Mouse (Mus musculus): ENCODE results near the gene Abcb9.

Gene Abcb9

DNA sequence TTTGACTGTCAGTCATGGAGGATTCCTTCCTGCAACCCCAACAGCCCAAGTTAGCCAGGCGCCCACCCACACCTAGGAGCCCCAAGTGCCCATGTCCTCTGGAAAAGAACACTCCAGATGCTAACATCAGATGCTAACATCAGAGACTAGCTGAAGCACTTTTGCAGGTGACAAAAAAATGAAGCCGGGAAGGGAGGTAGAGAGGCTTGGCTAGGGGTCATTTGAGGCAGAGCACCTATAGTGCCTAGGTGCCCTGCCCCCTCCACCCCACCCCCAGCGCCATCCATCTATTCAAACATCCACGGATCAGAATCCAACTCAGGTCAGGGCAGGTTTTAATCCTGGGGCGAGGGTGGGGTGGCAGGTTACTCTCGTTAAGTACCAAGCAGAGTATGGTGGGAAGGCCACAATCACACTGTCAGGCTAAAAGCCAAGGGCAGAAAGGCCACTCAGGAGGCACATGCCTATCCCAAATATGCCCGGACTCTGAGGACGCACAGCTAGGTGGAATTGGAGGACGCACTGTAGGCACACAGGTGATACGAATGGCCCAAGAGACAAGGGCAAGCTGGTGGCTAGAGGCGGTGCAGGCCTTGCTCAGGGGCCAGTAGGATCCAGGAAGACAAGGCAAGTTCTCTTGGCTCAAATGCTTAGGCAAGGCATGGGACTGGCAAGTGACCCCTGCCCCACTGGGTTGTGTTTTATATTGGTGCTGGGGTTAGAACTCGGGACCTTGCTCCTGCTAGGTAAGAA is 1.6 kb downstream of the Abcb9 start:
- DNase-seq (ENCODE audit: low spot score), result peak; percentile 43

DNA sequence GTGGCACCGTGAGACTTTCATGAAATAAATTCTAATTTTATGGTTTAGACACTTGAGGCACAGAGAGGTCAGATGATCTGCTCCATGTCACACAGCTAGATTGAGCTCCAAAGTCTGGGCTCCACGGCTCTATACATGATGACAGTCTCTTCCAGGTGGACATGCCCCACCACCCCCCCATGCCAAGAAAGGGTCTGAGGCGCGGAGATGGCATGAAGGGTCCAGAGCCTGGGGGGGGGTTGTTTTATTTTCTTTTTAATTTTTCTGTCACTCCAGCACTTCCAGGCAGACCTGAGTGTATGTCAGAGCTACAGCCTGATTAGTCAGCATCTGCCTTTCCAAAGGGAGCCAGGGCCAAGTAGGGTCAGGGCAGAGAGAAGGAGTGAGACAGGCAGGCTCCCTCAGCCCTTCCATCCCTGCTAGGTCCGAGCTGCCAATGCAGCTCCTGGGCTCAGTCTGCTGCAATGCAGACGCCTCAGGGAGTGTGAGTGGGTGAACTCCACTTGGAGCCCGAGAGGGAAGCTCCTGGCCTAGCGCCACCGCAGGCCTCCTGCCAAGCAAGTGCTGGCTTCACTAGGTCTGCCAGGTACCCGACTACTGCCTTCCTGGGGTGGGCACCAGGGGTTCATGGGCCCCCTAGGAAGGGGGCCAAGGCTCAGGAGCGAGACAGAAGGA is 2.3 kb downstream of the Abcb9 start:
- peak; percentile 86 for DNase-seq (ENCODE audit: low spot score)

DNA sequence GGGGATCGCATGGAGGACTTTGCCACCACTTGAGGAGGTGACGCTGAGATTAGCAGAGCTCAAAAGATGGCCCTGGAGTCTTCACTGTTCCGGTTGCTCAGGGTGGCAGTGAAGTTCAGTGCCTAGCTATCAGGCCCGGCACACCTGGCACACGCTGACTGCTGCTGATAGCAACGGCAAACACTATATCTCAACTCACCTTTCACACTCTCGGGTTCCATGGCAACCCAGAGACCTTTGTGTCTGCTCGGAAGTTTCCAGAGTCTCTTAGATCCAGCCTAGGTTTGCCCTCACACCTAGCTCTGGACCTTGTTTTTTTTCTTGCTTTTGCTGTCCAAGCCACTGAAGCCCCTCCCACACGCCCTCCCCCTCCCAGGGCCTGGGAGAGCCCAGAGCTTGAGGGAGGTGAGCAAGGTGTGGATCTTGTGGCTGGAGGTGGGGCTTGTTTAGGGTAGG is 3.6 kb downstream of the Abcb9 start:
- DNase-seq (ENCODE audit: low spot score), result no peak

DNA sequence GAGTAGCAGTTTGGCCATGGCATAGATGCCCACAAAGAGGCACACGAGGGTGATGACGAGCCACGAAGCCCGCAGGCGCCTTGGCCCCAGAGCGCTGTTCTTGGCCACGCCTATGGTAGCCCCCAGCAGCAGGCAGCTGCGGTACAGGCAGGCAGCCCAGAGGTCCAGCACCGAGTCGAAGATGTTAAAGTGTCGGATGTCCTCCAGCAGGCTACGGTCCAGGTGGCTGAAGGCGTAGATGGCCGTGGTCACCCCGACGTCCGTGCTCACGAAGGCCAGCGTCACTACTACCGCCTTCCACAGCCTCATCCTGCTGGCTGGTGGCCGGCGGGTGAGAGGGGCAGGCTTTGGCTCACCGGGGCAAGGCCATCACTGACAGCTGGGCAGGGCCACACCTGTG is 5.7 kb downstream of the Abcb9 start:
- no peak for DNase-seq (ENCODE audit: low spot score)

DNA sequence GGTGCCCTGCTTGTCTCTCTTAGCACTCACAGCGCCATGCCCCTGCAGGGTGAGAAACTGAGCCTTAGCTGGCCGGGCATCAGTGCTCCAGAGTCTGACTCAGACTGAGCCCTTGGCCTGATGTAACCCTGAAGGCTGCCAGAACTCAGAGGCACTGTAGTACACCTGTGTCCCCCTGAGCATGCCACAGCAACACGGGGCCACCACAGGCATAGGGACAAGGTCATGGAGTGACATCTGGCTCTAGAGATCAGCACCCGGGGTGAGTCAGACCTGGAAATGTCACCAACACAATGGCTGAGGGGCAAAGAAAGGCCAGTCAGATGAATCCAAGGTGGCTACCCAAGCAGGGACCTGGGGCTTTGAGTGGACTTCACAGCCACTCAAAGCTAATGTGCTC is 8.7 kb downstream of the Abcb9 start:
- no peak for DNase-seq (ENCODE audit: low spot score)

DNA sequence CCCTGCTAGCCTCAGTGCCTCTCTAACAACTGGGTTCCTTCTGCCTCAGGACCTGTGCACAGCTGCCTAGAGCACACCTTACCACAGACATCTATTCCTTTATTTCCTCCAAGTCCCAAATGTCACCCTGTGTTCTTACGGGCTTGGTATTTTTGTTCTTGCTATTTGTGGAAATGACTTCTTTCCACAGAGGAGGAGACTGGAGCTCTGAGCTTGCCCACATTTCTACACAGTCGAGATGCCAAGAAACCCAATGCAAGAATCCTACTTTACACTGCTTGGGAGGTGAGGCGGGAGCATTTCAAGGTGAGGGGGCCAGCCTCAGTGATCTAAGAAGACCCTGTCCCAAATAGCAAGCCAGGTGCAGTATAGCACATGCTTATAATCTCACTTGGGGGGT is 10.1 kb downstream of the Abcb9 start:
- no peak for DNase-seq (ENCODE audit: low spot score)

DNA sequence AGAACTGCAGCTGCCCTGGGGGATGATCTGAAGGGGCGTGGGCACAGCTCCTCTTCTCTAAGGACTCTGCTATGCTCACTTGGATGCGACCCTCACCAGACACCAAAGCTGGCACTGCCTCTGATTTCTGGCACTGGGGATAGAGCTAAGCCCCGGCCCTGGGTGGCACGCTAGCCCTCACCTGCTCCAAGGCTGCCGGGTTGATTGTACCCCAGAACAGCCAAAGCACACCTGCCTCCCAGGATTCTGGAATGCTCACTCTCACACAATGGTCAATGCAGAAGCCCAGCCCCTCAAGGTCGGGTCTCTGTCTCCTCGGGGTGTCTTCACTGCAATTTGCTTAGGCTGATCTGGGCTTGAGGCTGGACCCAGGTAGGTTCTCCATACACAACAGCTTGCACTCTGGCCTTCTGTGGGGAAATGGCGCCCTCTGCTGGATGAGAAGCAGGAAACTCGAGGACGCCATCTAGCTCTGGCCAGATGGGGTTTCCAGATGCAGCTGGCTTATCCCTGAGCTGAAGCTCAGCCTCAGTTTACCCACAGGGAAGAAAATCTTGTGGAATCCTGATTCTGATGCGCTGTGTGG is 10.9 kb downstream of the Abcb9 start:
- peak; percentile 91 for DNase-seq (ENCODE audit: low spot score)

DNA sequence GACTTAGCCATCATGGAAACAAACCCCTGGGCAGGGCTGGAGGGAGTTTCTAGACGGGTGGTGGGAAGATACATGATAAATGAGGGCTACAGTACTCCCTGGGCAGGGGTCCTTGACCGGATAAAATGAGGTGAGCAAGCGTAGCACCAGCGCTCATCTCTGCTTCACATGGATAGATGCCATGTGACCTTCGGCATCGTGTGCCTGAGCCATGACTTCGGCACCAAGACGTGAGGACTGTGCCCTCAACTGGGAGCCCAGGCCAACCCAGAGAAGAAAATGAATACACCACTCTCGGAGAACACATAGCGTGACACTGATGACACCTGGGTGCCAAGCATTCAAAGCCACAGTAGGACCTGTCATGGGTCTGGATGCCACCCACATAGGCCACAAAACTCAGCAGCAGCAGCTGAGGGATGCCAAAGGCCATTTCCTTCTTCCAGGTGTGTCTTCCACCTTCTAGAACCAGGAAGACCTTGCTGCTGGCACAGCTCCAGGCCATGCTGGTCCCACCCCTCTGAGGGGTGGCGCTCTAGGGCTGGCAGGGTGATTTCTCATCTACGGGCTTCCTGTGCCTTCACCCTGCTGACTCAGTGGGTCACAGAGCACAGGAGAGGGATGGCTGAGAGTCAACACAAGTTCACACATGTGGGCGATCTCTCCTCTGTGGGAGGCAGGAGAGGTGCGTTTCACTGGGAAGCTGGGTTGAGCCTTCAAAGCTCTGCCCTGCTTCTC is 11.6 kb downstream of the Abcb9 start:
- peak; percentile 37 for DNase-seq (ENCODE audit: low spot score)

DNA sequence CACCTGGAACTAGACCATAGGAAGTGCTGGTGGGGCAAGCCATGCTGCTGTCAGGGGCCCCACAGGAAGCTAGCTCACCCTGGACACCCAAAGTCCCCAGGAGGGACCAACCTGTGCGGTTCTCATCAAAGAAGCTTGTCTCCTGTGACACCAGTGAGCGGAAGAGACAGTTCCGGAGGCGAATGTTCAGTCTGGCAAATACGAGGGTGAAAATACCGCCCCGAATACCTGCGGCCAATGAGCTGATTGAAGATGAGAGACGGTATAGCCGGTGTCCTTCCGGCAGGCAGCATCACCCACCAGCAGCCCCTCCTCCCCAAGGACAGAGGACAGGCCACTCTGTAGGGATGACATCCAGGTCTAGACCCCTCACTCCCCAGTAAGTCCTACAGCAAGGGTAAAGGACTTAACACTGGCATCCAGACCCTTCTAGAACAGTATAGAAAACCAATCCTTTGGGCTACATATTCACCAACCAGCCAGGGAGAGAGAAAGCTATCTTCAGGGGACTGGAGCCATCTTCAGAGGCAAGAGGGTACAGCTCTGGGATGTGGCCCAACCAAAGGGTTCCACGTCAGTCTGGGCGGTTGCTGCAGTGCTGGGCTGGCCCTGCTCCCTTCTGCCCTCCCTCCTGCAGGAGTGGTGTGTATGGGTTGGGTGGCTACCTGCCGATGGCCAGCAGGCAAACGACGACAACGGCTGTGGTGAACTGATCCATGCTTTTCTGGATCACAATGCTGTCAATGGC is 12.5 kb downstream of the Abcb9 start:
- DNase-seq (ENCODE audit: low spot score), result no peak

DNA sequence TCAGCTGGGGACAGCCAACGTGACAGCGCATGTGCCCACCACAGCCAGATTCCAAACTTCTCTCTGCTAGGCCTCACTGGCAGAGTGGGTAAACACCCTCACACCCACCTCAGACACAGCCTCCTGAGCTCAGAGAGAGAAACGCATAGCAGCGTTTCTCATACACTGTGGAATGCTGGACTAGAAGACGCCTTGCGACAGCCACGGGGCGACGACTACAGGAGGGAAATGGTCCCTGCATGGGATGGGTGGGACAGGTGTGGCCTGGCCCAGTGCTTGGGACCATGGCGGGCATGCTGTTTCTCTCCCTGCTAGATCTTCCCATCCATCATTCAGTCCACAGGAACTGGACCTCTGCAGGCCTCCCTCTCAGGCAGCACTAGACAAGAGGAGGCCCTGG is 13.2 kb downstream of the Abcb9 start:
- DNase-seq (ENCODE audit: low spot score), result no peak

DNA sequence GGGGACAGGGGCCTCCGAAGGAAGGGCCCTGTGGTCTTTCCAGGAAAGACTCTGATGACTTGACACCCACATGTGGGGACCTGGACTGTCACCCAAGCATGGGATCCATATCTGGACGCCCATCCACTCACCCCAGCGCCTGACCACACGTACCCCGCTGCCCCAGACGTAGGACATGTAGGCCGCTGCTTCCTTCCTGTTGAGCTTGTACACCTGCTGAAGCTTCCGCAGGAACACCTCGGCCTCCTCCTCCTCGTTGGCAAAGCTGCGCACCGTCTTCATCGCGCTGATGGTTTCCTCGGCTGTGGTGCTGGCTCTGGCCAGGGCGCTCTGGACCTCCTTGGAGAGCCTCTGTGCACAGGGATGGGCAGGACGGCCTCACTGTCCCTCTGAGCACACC is 15.7 kb downstream of the Abcb9 start:
- no peak for DNase-seq (ENCODE audit: low spot score)

DNA sequence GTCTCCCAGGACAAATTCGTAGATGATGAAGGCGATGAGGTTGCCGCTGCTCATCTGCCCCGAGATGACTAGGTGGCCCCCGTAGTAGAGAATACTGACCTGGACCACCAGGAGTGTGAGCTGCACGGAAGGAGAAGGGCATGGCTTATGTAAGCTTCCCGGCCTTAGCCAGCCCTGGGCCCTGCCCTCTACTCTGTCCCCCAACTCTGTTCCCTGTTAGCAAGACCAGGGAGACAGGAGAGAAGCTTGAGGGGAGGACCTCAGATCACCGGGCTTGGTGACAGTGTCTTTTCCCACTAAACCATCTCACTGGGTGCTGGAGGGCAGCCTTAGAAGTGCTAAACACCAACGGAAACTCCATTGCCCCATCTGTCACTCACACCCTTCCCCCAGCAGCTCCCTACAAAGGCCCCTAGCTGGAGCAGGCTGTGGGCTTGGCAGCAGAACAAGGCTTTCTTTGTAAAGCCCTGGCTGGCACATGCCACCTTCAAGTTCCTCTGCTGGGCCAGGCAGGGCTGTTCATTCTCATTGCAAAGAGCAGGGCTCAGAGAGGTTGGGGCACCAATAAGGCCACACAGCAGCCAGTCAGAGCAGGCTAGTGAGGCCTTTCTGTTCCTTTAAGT is 16.7 kb downstream of the Abcb9 start:
- DNase-seq (ENCODE audit: low spot score), result no peak

DNA sequence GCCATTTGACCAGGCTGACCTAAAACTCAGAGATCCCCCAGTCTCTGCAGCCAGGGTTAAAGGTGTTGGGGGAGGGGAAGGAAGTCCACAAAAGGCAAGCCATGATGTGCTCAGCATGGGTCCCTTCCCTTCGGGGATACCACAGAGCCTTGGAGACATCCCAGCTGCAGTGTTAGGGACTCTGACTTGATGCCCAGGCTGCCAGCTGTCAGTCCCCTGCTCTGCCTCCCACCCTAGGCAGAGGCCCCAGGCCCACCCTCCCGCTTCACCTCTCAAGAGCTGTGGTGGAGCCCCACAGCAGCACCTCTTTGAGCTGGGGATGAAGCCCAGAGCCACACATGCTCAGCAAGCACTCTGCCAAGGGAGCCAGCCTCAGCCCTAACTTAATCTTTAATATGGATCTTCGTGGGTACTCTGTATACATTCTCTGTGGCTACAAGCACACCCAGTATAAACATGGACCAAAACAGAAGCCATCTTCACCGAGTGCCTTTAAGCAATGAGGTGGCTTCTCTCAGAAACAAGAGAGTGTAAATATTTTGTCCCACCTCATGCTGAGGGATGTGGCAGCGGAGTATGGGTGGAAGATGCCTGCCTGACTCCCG is 17.6 kb downstream of the Abcb9 start:
- DNase-seq (ENCODE audit: low spot score), result no peak

DNA sequence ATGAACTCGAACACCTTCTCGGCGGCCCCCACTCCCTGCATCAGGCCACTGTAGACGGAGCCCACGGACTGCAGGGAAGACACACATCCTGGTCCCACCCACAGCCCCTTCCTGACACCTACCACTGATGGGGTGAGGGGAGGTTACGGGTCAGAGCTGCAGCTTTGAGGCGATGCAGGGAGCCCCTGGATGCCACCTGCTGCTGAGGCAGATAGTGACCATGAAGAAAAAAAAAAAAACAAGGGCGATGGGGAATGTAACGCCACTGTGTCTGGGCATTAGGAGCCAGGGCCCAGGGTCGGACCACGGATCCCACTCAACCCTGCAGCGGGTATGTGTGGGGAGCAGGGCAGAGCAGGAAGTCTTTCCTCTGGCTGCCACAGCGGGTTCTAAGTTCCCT is 18.4 kb downstream of the Abcb9 start:
- no peak for DNase-seq (ENCODE audit: low spot score)

DNA sequence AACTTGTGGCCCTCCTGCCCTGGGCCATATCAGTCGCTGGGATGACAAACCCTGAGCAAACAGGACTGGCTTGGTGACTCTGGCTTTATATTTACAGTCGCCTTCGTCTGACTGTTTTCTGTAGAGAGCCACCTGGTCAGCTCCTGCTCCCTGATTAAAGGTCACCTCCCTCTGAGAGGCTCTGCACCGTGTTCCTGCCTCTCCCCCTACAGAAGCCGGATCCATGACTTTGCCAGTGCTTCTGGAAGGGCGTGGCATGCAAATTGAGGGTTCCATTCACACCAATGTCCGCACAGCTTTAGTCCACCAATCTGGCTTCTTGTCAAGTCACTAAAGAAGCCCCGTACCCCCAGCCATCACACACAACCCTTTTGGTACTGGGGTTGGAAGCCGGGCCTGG is 19.0 kb downstream of the Abcb9 start:
- DNase-seq (ENCODE audit: low spot score), result no peak

DNA sequence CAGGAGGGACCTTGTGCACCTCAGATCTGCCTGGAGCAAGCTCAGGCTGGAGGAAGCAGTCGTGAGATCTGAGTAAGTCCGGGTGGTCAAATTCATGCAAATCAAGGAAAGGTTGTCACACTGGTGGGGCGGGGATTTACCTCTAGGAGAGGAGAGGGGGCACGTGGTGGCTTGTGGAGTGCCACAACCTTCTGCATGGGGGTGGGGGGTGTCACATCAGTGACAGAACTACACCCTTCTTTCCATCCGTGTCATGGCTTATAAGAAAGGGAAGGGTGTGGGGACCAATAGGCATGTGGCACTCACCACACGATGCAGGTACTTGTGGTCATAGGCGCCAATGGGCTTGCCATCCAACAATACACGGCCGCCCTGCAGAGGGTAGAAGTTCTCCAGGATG is 19.9 kb downstream of the Abcb9 start:
- no peak for DNase-seq (ENCODE audit: low spot score)

DNA sequence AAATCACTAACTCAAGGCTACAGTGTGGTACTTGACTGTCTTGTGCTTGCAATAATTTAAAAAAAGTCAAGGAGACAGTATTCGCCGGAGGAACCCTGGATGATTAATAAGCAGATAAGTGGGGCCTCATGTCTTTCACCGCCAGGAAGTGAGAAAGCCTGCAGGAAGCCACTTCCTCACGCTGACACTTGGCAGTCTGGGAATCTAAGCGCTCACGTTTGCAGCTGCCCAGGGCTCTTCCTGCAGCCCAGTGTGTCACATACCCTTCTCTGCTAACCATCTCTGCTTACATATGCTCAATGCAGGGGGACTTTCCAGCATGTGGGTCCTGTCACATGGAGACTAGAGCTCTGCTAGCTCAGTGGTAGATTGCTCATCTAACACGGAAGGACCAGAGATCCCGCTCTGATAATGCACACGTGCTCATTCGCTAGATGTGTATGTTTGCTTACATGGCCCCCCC is 20.7 kb downstream of the Abcb9 start:
- DNase-seq (ENCODE audit: low spot score), result no peak

DNA sequence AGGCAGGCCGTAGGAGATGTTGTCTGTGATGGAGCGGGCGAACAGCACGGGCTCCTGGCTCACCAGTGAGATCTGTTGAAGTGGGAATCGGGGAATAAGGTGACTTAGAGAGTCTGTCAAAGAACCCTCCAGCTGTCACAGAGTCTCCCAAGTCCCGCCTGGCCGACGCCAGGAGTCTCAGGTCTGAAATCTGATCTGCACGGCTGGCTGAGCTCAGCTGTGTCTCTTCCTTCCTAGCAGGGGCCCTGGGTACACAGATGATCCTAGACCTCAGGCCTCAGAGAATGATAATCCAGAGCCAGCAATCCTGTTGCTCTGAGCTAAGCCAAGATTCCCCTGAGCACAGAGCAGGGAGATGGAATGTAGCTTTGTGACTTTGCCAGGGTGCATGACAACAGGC is 21.9 kb downstream of the Abcb9 start:
- peak; percentile 50 for DNase-seq (ENCODE audit: low spot score)

DNA sequence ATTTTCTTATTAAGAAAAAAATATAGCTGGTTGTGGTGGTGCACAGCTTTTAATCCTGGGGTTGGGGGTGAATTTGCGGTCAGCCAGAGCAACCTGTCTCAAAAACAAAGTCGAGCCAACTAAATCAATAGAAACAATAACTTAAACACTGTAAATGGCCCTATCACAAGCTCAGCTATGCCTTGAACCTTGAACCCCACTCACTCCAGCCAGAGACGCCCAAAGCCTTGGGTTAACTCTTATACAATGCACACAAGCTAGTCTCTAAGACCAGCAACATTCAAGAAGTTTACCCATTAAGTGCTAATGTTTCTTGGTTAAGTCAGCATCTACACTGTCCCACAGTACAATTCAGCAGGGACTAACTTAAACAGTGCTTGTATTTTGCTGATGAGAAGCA is 25.9 kb downstream of the Abcb9 start:
- no peak for DNase-seq (ENCODE audit: low spot score)

DNA sequence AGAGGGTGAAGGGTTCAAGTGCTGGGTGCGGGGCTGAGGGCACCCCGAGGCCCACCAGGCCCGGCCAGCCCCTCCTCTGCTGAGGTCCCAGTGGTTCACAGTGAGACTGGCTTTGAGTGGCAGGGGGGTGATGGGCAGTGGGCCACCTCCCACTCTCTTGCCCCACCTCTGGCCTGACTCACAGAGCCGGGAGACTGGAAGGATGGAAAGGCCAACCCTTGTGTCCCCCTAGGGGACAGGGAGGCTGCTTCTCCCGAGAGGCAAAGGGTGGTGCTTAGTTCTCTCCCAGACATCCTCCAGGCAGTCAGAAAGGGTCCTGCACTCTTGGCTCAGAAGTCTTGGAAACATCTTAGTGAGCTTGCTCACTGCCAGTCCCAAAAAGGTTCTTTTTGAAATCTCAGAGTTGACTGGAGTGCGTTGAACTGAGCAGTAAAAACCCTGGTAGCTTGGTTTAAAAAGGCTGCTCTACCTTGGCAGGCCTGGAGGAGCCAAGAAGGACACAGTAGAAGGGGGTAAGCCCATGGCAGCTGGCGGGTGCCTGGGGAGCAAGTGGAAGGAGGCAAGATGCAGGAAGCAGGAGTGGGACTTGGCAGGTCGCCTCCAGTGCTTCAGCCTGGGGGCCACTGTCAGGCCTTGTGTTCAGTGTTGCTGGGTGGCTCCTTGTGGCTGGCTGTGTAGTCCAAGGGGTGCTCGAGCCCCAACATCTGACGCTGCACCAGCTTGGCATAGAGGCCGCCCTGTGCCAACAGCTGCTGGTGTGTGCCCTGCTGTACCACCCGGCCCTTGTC is 33.4 kb downstream of the Abcb9 start:
- DNase-seq (ENCODE audit: low spot score), result no peak
